Mouse (Mus musculus) lung, embryonic 16.5 days (tissue): ENCODE data around the gene Commd7. TPM values are rescaled to one million over a fixed set of nuclear protein-coding genes. Genes with fewer than 3 reads are reported as not detected.

Experiments used
- ATAC-seq: fragments of 200-750 bp; cut with Nextera tagmentation; 2 replicates; pipeline ENCODE4 v1.8.0; 2017; ENCODE audit warnings: low read depth, mild to moderate bottlenecking, moderate library complexity
- H3K27ac ChIP-seq: fragments of 300-500 bp; sonication (generic); 2 replicates; pipeline ENCODE4 v1.5.1; 2014; ENCODE audit warnings: mild to moderate bottlenecking, control low read depth, low read length
- H3K27me3 ChIP-seq: fragments of 300-500 bp; sonication (generic); 2 replicates; pipeline ENCODE4 v1.6.1; 2014; ENCODE audit warnings: low read depth, low read length, mixed read lengths; ENCODE audit not compliant: control insufficient read depth, insufficient read depth
- H3K36me3 ChIP-seq: fragments of 300-500 bp; sonication (generic); 2 replicates; pipeline ENCODE4 v1.6.1; 2014; ENCODE audit warnings: low read length; ENCODE audit not compliant: control insufficient read depth, insufficient read depth
- H3K4me1 ChIP-seq: fragments of 300-500 bp; sonication (generic); replicated peaks from 2 replicates; pipeline ENCODE4 v1.6.1; 2014; ENCODE audit warnings: low read length, mixed read lengths; ENCODE audit not compliant: control insufficient read depth, insufficient read depth
- H3K4me2 ChIP-seq: fragments of 300-500 bp; sonication (generic); 2 replicates; pipeline ENCODE4 v1.6.1; 2014; ENCODE audit warnings: low read depth, low read length, control low read depth
- H3K4me3 ChIP-seq: fragments of 300-500 bp; sonication (generic); 2 replicates; pipeline ENCODE4 v1.5.1; 2014; ENCODE audit warnings: mild to moderate bottlenecking, low read length, control low read depth
- H3K9ac ChIP-seq: fragments of 300-500 bp; sonication (generic); 2 replicates; pipeline ENCODE4 v1.6.1; 2014; ENCODE audit warnings: low read length, control low read depth
- H3K9me3 ChIP-seq: fragments of 300-500 bp; sonication (generic); 2 replicates; pipeline ENCODE4 v1.6.1; 2016; ENCODE audit warnings: low read length; ENCODE audit not compliant: control insufficient read depth
- WGBS: fragments of 180-500 bp; shearing (Covaris S2); extraction: QIAGEN DNeasy Blood & Tissue Kit; methylation state at CpG from one replicate; pipeline ENCODE4 v1.1.7; 2014; 5-methylcytosine and 5-hydroxymethylcytosine counted together
- polyA plus RNA-seq: library from polyadenylated mRNA; unstranded; fragments of >200 nt; fragmentation: Nextera tagmentation; extraction: Ambion mirVana; gene quantifications from 2 replicates; pipeline ENCODE4 v1.2.1, GENCODE M21; 2015

Gene Commd7
- polyA plus RNA-seq, 1 experiment from 2014 or later = 81.0 TPM

GRCm38 (mm10) chr2:153585981-153586380, 46.6 kb downstream of the Commd7 start:
- H3K4me1 ChIP-seq = no peaks in the 10 kb centered on the region; the same call in 1 of the 2 replicates
- H3K4me3 ChIP-seq = no peak overlapping the region
- H3K36me3 ChIP-seq = no peaks in the 10 kb centered on the region
- WGBS = 71% methylated on average over 6 of the region's 6 CpGs
- H3K4me2 ChIP-seq = no peak overlapping the region; the same call in 1 of the 2 replicates
- H3K27me3 ChIP-seq = no peaks in the 10 kb centered on the region
- H3K9me3 ChIP-seq = no peaks in the 10 kb centered on the region
- H3K9ac ChIP-seq = no peak overlapping the region
- H3K27ac ChIP-seq = no peak overlapping the region
- ATAC-seq = no peak

GRCm38 (mm10) chr2:153584396-153584795, 48.2 kb downstream of the Commd7 start:
- no peak overlapping the region for H3K27ac ChIP-seq
- H3K4me3 ChIP-seq = no peak overlapping the region
- WGBS = 78% methylated on average over 4 of the region's 4 CpGs
- no peak overlapping the region for H3K4me2 ChIP-seq
- H3K27me3 ChIP-seq = no peaks in the 10 kb centered on the region
- H3K9ac ChIP-seq = no peak overlapping the region
- no peaks in the 10 kb centered on the region for H3K9me3 ChIP-seq
- ATAC-seq = no peak
- no peaks in the 10 kb centered on the region for H3K36me3 ChIP-seq
- H3K4me1 ChIP-seq = no peaks in the 10 kb centered on the region; the same call in 1 of the 2 replicates

DNA sequence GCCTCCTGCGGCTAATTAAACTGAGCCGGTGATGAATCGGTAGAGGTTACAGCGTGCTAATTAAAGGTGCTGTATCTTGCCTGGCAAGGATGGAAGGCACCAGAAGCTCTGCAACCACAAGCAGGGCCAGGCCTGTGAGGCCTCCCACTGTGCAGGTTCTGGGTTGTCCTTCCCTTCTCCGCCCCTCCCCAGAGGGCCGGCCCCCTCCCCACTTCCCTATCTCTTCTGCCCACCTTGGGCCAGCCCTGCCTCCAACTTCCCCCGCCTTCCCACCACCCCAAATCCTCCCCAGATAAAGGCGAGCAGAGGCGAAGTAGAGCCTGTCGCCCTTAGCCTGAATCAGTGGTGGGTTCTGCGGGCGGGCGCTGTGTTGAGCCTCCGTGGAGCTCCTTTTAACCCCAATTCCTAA, 48.9 kb downstream of the Commd7 start:
- H3K4me3 ChIP-seq = no peak overlapping the region
- no peaks in the 10 kb centered on the region for H3K27me3 ChIP-seq
- no peak overlapping the region for H3K4me2 ChIP-seq
- no peak overlapping the region for H3K27ac ChIP-seq
- no peaks in the 10 kb centered on the region; the same call in 1 of the 2 replicates for H3K4me1 ChIP-seq
- H3K36me3 ChIP-seq = no peaks in the 10 kb centered on the region
- no peaks in the 10 kb centered on the region for H3K9me3 ChIP-seq
- 59% methylated on average over 14 of the region's 14 CpGs for WGBS
- no peak overlapping the region for H3K9ac ChIP-seq
- no peak; the same call in 1 of the 2 replicates for ATAC-seq

GRCm38 (mm10) chr2:153582876-153583585, 49.5 kb downstream of the Commd7 start:
- Histone ChIP-seq H3K4me1 (no peaks in the 10 kb centered on the region; the same call in 1 of the 2 replicates), H3K9ac (no peak overlapping the region), H3K9me3 (no peaks in the 10 kb centered on the region), H3K4me3 (no peak overlapping the region), H3K36me3 (no peaks in the 10 kb centered on the region), H3K27ac (no peak overlapping the region), H3K27me3 (no peaks in the 10 kb centered on the region), H3K4me2 (no peak overlapping the region)
- no peak for ATAC-seq
- 56% methylated on average over 15 of the region's 15 CpGs for WGBS

GRCm38 (mm10) chr2:153581416-153581815, 51.2 kb downstream of the Commd7 start:
- 69% methylated on average over 7 of the region's 7 CpGs for WGBS
- H3K4me3 ChIP-seq = no peak overlapping the region
- H3K4me1 ChIP-seq = no peaks in the 10 kb centered on the region; the same call in 1 of the 2 replicates
- no peaks in the 10 kb centered on the region for H3K36me3 ChIP-seq
- no peaks in the 10 kb centered on the region for H3K27me3 ChIP-seq
- H3K9ac ChIP-seq = no peak overlapping the region
- no peak overlapping the region for H3K4me2 ChIP-seq
- no peak overlapping the region for H3K27ac ChIP-seq
- H3K9me3 ChIP-seq = no peaks in the 10 kb centered on the region
- ATAC-seq = no peak

DNA sequence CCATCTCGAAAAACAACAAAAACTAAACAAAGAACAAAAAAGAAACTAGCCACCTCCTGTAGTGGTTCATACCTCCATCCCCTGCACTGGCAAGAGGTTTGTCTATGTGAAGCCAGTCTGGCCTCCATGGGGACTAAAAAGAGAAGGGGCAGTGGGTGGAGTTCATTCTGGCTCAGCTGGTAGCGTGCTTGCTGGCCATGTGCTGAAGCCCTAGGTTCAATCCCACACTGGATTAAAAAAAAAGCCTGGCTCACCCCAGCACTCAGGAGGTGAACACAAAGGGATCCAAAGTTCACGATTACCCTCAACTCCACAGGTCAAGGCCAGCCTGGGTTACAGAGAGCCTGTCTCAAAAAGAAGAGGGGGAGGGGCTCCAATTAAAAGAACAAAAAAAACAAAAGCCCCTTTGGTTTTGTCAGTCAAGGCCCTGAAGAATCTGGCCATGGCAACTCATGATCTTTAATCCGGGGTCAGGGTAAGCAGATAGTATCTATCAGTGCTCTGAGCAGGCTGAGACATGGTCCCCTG, 52.1 kb downstream of the Commd7 start:
- Histone ChIP-seq H3K4me1 (no peaks in the 10 kb centered on the region), H3K27ac (no peak overlapping the region), H3K27me3 (no peaks in the 10 kb centered on the region), H3K4me3 (no peak overlapping the region), H3K9ac (no peak overlapping the region), H3K36me3 (no peaks in the 10 kb centered on the region), H3K4me2 (no peak overlapping the region), H3K9me3 (no peaks in the 10 kb centered on the region)
- WGBS = 70% methylated on average over 4 of the region's 4 CpGs
- ATAC-seq = no peak

GRCm38 (mm10) chr2:153580042-153580441, 52.5 kb downstream of the Commd7 start:
- Histone ChIP-seq H3K27ac (no peak overlapping the region), H3K36me3 (no peaks in the 10 kb centered on the region), H3K9ac (no peak overlapping the region), H3K4me2 (no peak overlapping the region), H3K4me1 (no peaks in the 10 kb centered on the region), H3K9me3 (no peaks in the 10 kb centered on the region), H3K4me3 (no peak overlapping the region), H3K27me3 (no peaks in the 10 kb centered on the region)
- no peak for ATAC-seq
- 75% methylated on average over 3 of the region's 3 CpGs for WGBS

DNA sequence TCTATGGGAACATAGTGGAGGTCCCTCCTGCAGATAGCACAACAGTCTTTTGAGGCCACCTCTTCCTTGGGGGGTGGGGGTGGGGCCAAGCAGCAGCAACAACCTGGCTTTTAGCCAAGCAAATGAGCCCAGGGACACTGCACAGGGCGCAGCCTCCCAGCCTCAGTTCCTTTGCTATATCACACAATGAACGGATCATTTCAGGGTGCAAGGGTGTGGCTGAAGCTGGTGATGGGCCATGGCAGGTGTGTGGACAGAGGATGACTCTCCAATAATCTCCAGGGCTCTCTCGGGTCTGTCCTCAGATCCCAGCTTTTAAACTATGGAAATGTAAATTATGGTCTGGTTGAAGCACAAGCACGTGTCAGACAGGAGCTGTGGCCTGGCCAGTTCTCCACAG, 55.5 kb downstream of the Commd7 start:
- H3K4me2 ChIP-seq = no peak overlapping the region
- no peaks in the 10 kb centered on the region for H3K27me3 ChIP-seq
- H3K9me3 ChIP-seq = no peaks in the 10 kb centered on the region
- no peaks in the 10 kb centered on the region for H3K4me1 ChIP-seq
- 0 out of 2 replicates have a peak, but pooled peaks have one; percentile 12 for ATAC-seq
- H3K27ac ChIP-seq = no peak overlapping the region
- no peak overlapping the region for H3K4me3 ChIP-seq
- WGBS = 53% methylated on average over 4 of the region's 4 CpGs
- no peaks in the 10 kb centered on the region for H3K36me3 ChIP-seq
- H3K9ac ChIP-seq = no peak overlapping the region

- Histone ChIP-seq H3K9me3 (no peaks in the 10 kb centered on the region), H3K36me3 (no peaks in the 10 kb centered on the region), H3K4me3 (no peak overlapping the region), H3K9ac (no peak overlapping the region), H3K27ac (no peak overlapping the region), H3K4me1 (no peaks in the 10 kb centered on the region), H3K27me3 (no peaks in the 10 kb centered on the region), H3K4me2 (no peak overlapping the region)
- no peak for ATAC-seq
- 45% methylated on average over 3 of the region's 3 CpGs for WGBS
These were observed 56.4 kb downstream of the Commd7 start for GRCm38 (mm10) chr2:153576150-153576549.
